Mouse (Mus musculus) midbrain, embryonic 16.5 days (tissue): ENCODE results near the gene Msi2. TPM values are rescaled to one million over a fixed set of nuclear protein-coding genes. Genes with fewer than 3 reads are reported as not detected.

ENCODE experiments used
- ATAC-seq: fragments of 200-750 bp; cut with Nextera tagmentation; 2 replicates; pipeline ENCODE4 v1.8.0; 2017; ENCODE audit warnings: moderate TSS enrichment
- H3K27ac ChIP-seq: fragments of 300-500 bp; sonication (generic); 2 replicates; pipeline ENCODE4 v1.5.1; 2014; ENCODE audit warnings: mild to moderate bottlenecking, low read length, mixed read lengths
- H3K27me3 ChIP-seq: fragments of 300-500 bp; sonication (generic); 2 replicates; pipeline ENCODE4 v1.6.1; 2014; ENCODE audit warnings: low read depth, low read length, mixed read lengths; ENCODE audit not compliant: control insufficient read depth, insufficient read depth
- H3K36me3 ChIP-seq: fragments of 300-500 bp; sonication (generic); 2 replicates; pipeline ENCODE4 v1.6.1; 2014; ENCODE audit warnings: mild to moderate bottlenecking, low read length, moderate library complexity, mixed read lengths; ENCODE audit not compliant: control insufficient read depth, insufficient read depth
- H3K4me1 ChIP-seq: fragments of 300-500 bp; sonication (generic); 2 replicates; pipeline ENCODE4 v1.6.1; 2014; ENCODE audit warnings: mild to moderate bottlenecking, low read length, mixed read lengths; ENCODE audit not compliant: control insufficient read depth, insufficient read depth
- H3K4me2 ChIP-seq: fragments of 300-500 bp; sonication (generic); 2 replicates; pipeline ENCODE4 v1.6.1; 2014; ENCODE audit warnings: mild to moderate bottlenecking, low read length, mixed read lengths
- H3K4me3 ChIP-seq: fragments of 300-500 bp; sonication (generic); 2 replicates; pipeline ENCODE4 v1.5.1; 2014; ENCODE audit warnings: low read depth, mild to moderate bottlenecking, low read length, moderate library complexity, mixed read lengths
- H3K9ac ChIP-seq: fragments of 300-500 bp; sonication (generic); 2 replicates; pipeline ENCODE4 v1.6.1; 2014; ENCODE audit warnings: low read depth, low read length, mixed read lengths
- H3K9me3 ChIP-seq: fragments of 300-500 bp; sonication (generic); replicated peaks from 2 replicates; pipeline ENCODE4 v1.6.1; 2014; ENCODE audit warnings: mild to moderate bottlenecking, low read length, mixed read lengths; ENCODE audit not compliant: control insufficient read depth, poor library complexity, severe bottlenecking
- WGBS: fragments of 180-500 bp; shearing (Covaris S2); extraction: QIAGEN DNeasy Blood & Tissue Kit; methylation state at CpG from one replicate; pipeline ENCODE4 v1.1.7; 2014; 5-methylcytosine and 5-hydroxymethylcytosine counted together
- polyA plus RNA-seq: library from polyadenylated mRNA; unstranded; fragments of >200 nt; fragmentation: Nextera tagmentation; extraction: Ambion mirVana; gene quantifications from 2 replicates; pipeline ENCODE4 v1.2.1, GENCODE M21; 2015

Msi2 gene
- polyA plus RNA-seq, 1 experiment from 2014 or later, result 29.4 TPM

- Histone ChIP-seq H3K4me3 (no peak overlapping the region), H3K9ac (no peak overlapping the region), H3K36me3 (no peaks in the 10 kb centered on the region), H3K4me1 (peaks cover 51% of the 10 kb centered on the region), H3K27me3 (no peaks in the 10 kb centered on the region), H3K9me3 (no peaks in the 10 kb centered on the region), H3K4me2 (no peak overlapping the region), H3K27ac (peak overlapping the region; percentile 45; the same call in 1 of the 2 replicates)
- ATAC-seq, result no peak
- 43% methylated on average over 11 of the region's 11 CpGs for WGBS
Observed at GRCm38 (mm10) chr11:88572461-88572860, 145.9 kb downstream of the Msi2 start.

GRCm38 (mm10) chr11:88570715-88571202 lies 147.6 kb downstream of the Msi2 start:
- Histone ChIP-seq H3K27me3 (no peaks in the 10 kb centered on the region), H3K9ac (no peak overlapping the region), H3K4me3 (no peak overlapping the region), H3K36me3 (no peaks in the 10 kb centered on the region), H3K9me3 (no peaks in the 10 kb centered on the region), H3K4me1 (peaks cover 50% of the 10 kb centered on the region), H3K4me2 (no peak overlapping the region), H3K27ac (no peak overlapping the region)
- no peak; the same call in 1 of the 2 replicates for ATAC-seq
- 66% methylated on average over 6 of the region's 6 CpGs for WGBS

DNA sequence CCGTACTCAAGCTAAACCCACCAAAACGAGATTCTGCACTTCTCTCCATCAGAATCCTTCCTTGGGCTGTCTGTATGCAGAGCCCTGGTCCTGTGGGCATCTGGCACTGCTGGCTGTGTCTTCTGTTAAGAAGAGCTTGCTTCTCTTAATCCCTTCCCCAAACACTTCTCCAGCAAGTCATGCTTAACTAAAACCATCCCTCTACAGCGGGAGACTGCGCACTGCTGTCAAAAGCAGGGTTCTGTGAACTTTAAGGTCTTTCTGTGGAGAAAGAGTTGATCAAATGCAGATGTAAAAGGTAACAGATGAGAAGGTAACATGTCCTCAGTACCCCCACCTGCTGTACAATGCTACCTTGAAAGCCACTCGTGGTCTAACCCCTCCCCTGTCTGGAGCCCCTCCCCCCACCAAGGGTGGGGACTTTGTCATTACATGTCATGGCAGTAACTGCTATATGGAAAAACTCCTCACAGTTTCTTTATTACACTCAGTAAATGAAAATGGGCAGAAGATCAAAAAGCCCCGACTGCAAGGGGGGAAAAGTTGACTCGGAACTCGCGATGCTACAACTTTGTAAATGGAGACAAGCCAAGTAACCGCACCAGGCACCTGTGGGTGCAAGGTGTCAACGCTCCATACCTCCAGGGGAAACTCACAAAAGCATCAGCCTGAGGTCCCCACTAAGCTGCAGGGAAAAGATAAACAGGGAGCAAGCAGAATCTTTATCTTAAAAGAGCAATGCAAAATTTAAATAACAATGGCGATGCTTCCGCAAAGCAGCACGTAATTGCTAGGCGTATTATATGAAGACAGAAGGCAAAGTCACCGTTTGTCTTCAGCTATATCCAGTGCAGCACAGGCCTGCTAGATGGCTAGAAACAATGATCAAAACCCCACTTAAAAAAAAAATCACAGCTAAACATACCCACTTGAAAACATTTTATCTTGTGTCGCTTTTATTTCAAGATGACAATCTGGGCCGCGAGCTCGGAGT lies 151.4 kb downstream of the Msi2 start:
- Histone ChIP-seq H3K4me3 (no peak overlapping the region), H3K9ac (no peak overlapping the region), H3K27ac (peak overlapping the region; percentile 26), H3K4me2 (no peak overlapping the region), H3K36me3 (no peaks in the 10 kb centered on the region), H3K9me3 (no peaks in the 10 kb centered on the region), H3K4me1 (peaks cover 25% of the 10 kb centered on the region), H3K27me3 (no peaks in the 10 kb centered on the region)
- ATAC-seq, result no peak
- 32% methylated on average over 20 of the region's 20 CpGs for WGBS

- Histone ChIP-seq H3K9ac (no peak overlapping the region), H3K27ac (0 out of 2 replicates have a peak overlapping the region, but pooled peaks have one; percentile 1), H3K4me1 (peaks cover 21% of the 10 kb centered on the region), H3K9me3 (no peaks in the 10 kb centered on the region), H3K36me3 (no peaks in the 10 kb centered on the region), H3K27me3 (no peaks in the 10 kb centered on the region), H3K4me2 (no peak overlapping the region), H3K4me3 (no peak overlapping the region)
- ATAC-seq, result no peak
- WGBS, result 48% methylated on average over 7 of the region's 7 CpGs
Observed at GRCm38 (mm10) chr11:88564810-88565209, 153.5 kb downstream of the Msi2 start.

- Histone ChIP-seq H3K36me3 (no peaks in the 10 kb centered on the region), H3K9ac (no peak overlapping the region), H3K27ac (no peak overlapping the region), H3K4me1 (peaks cover 19% of the 10 kb centered on the region), H3K9me3 (no peaks in the 10 kb centered on the region), H3K4me3 (no peak overlapping the region), H3K4me2 (no peak overlapping the region), H3K27me3 (no peaks in the 10 kb centered on the region)
- ATAC-seq, result 0 out of 2 replicates have a peak, but pooled peaks have one; percentile 10
- WGBS, result 24% methylated on average over 5 of the region's 5 CpGs
Observed at GRCm38 (mm10) chr11:88564363-88564762, 153.9 kb downstream of the Msi2 start.

DNA sequence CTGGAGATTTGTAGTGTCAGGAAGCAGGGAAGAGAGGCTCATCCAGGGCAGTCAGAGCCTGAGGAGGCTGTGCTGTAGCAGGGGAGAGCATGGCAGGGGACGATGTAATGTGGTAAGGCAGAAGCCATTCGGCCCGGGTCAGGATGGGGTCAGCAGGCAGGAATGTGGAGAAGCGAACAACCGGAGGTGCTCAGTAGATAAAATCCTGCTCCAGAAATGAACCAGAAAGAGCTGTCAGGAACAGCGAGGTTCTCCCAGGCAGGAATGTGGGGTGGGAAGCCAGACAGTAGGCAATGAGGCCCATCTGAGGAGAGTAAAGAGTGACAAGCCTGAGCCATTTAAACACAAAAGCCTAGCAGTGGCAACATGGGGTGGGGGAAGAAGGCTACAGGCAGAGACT lies 157.1 kb downstream of the Msi2 start:
- H3K4me1 ChIP-seq, result peaks cover 19% of the 10 kb centered on the region
- H3K4me2 ChIP-seq, result no peak overlapping the region

DNA sequence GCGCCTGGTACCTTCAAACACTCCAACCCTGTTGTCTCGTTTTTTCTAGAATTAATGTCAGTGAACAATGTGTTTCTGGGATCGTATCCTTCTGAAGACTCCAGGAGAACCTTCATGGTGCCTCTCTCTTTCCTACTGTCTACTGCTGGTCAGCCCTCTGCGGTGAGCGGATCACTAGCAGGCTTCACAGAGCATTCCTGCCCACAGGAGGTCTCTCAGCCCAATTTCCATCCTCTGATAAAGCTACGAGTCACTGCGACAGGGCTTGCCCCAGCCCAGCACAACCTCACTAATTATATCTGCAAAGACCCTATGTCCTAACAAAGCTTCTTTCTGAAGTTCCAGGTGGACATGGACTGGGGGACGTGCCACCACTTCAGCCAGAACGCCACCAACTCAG lies 157.7 kb downstream of the Msi2 start:
- Histone ChIP-seq H3K27me3 (no peaks in the 10 kb centered on the region), H3K4me3 (no peak overlapping the region), H3K36me3 (no peaks in the 10 kb centered on the region), H3K4me2 (no peak overlapping the region), H3K9ac (no peak overlapping the region), H3K27ac (no peak overlapping the region), H3K9me3 (no peaks in the 10 kb centered on the region), H3K4me1 (peaks cover 24% of the 10 kb centered on the region)
- WGBS, result 67% methylated on average over 9 of the region's 9 CpGs
- ATAC-seq, result no peak

More for the DNA sequence above, 157.1 kb downstream of the Msi2 start:
- Histone ChIP-seq H3K9me3 (no peaks in the 10 kb centered on the region), H3K9ac (no peak overlapping the region), H3K4me3 (no peak overlapping the region), H3K36me3 (no peaks in the 10 kb centered on the region), H3K27me3 (no peaks in the 10 kb centered on the region), H3K27ac (peak overlapping the region; percentile 3; the same call in 1 of the 2 replicates)
- no peak for ATAC-seq
- WGBS, result 30% methylated on average over 6 of the region's 6 CpGs

- ATAC-seq, result no peak
- Histone ChIP-seq H3K27ac (no peak overlapping the region), H3K9me3 (no peaks in the 10 kb centered on the region), H3K4me2 (no peak overlapping the region), H3K9ac (no peak overlapping the region), H3K36me3 (no peaks in the 10 kb centered on the region), H3K27me3 (no peaks in the 10 kb centered on the region), H3K4me1 (peaks cover 25% of the 10 kb centered on the region), H3K4me3 (no peak overlapping the region)
- WGBS, result 61% methylated on average over 10 of the region's 10 CpGs
Observed at GRCm38 (mm10) chr11:88559365-88559970, 158.8 kb downstream of the Msi2 start.

DNA sequence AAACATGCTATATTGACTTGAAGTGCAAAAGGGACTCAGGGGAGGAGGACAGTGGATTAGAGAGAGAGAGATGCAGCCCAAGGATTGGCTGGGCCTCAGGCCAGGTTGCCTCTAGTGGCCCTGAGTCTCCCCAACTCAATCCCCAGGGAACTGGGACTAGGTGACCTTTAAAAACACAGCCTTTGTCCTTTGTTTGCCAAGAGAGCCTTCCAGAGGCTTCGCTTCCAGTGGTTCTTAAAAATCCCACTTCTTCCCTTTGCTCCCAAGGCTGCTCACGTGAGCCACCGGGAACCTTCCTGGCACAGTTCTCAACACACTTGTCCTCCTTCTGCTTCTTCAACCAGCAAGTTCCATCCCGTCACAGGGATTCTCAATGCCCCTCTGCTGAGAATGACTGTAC lies 159.6 kb downstream of the Msi2 start:
- H3K9me3 ChIP-seq, result no peaks in the 10 kb centered on the region
- no peak overlapping the region for H3K4me2 ChIP-seq
- H3K9ac ChIP-seq, result no peak overlapping the region
- H3K36me3 ChIP-seq, result no peaks in the 10 kb centered on the region
- no peak overlapping the region for H3K27ac ChIP-seq
- H3K4me1 ChIP-seq, result peaks cover 26% of the 10 kb centered on the region
- WGBS, result 81% methylated on average over 4 of the region's 4 CpGs
- no peak for ATAC-seq
- H3K27me3 ChIP-seq, result no peaks in the 10 kb centered on the region
- H3K4me3 ChIP-seq, result no peak overlapping the region
